Mouse (Mus musculus) forebrain, embryonic 13.5 days (tissue): Measurements from ENCODE around the gene Mospd2. TPM values are rescaled to one million over a fixed set of nuclear protein-coding genes. Genes with fewer than 3 reads are reported as not detected.

ENCODE experiments used
- ATAC-seq: fragments of 200-750 bp; cut with Nextera tagmentation; 2 replicates; pipeline ENCODE4 v1.8.0; 2017
- H3K27ac ChIP-seq: fragments of 300-500 bp; sonication (generic); 2 replicates; pipeline ENCODE4 v1.5.1; 2015; ENCODE audit warnings: inconsistent platforms, mild to moderate bottlenecking, moderate library complexity
- H3K27me3 ChIP-seq: fragments of 300-500 bp; sonication (generic); 2 replicates; pipeline ENCODE4 v1.6.1; 2015; ENCODE audit warnings: mild to moderate bottlenecking, inconsistent platforms
- H3K36me3 ChIP-seq: fragments of 300-500 bp; sonication (generic); 2 replicates; pipeline ENCODE4 v1.6.1; 2015; ENCODE audit warnings: mild to moderate bottlenecking, inconsistent platforms; ENCODE audit not compliant: poor library complexity, severe bottlenecking
- H3K4me1 ChIP-seq: fragments of 300-500 bp; sonication (generic); 2 replicates; pipeline ENCODE4 v1.6.1; 2015; ENCODE audit warnings: inconsistent platforms
- H3K4me2 ChIP-seq: fragments of 300-500 bp; sonication (generic); 2 replicates; pipeline ENCODE4 v1.6.1; 2015; ENCODE audit warnings: inconsistent platforms, mild to moderate bottlenecking, moderate library complexity
- H3K4me3 ChIP-seq: fragments of 300-500 bp; sonication (generic); 2 replicates; pipeline ENCODE4 v1.5.1; 2015; ENCODE audit warnings: mild to moderate bottlenecking, inconsistent platforms
- H3K9ac ChIP-seq: fragments of 300-500 bp; sonication (generic); 2 replicates; pipeline ENCODE4 v1.6.1; 2015; ENCODE audit warnings: mild to moderate bottlenecking, inconsistent platforms
- H3K9me3 ChIP-seq: fragments of 300-500 bp; sonication (generic); replicated peaks from 2 replicates; pipeline ENCODE4 v1.6.1; 2016; ENCODE audit warnings: inconsistent platforms
- WGBS: fragments of 180-500 bp; shearing (Covaris S2); methylation state at CpG from one replicate; pipeline ENCODE4 v1.1.7; 2015; 5-methylcytosine and 5-hydroxymethylcytosine counted together
- polyA plus RNA-seq: library from polyadenylated mRNA; unstranded; fragments of >200 nt; fragmentation: Nextera tagmentation; extraction: Ambion mirVana; gene quantifications from 2 replicates; pipeline ENCODE4 v1.2.1, GENCODE M21; 2015

Gene Mospd2
- polyA plus RNA-seq, 1 experiment from 2014 or later: 15.1 TPM

GRCm38 (mm10) chrX:164901847-164902246 lies 78.3 kb downstream of the Mospd2 start:
- H3K9me3 ChIP-seq: no peaks in the 10 kb centered on the region
- no peak overlapping the region for H3K4me2 ChIP-seq
- H3K4me3 ChIP-seq: no peak overlapping the region
- H3K27me3 ChIP-seq: no peaks in the 10 kb centered on the region
- no peaks in the 10 kb centered on the region for H3K36me3 ChIP-seq
- ATAC-seq: no peak
- H3K27ac ChIP-seq: no peak overlapping the region
- H3K4me1 ChIP-seq: no peaks in the 10 kb centered on the region
- H3K9ac ChIP-seq: no peak overlapping the region
- WGBS: 79% methylated on average over 2 of the region's 2 CpGs

GRCm38 (mm10) chrX:164899805-164900204 lies 80.4 kb downstream of the Mospd2 start:
- no peak for ATAC-seq
- WGBS: 81% methylated on average over 2 of the region's 2 CpGs
- H3K36me3 ChIP-seq: no peaks in the 10 kb centered on the region

GRCm38 (mm10) chrX:164886260-164886659 lies 93.9 kb downstream of the Mospd2 start:
- Histone ChIP-seq H3K4me3 (no peak overlapping the region), H3K4me2 (no peak overlapping the region), H3K9ac (no peak overlapping the region), H3K9me3 (no peaks in the 10 kb centered on the region), H3K4me1 (no peaks in the 10 kb centered on the region), H3K27ac (no peak overlapping the region), H3K27me3 (no peaks in the 10 kb centered on the region), H3K36me3 (no peaks in the 10 kb centered on the region)
- ATAC-seq: no peak
- WGBS: 81% methylated on average over 1 of the region's 1 CpGs

More at GRCm38 (mm10) chrX:164899805-164900204, 80.4 kb downstream of the Mospd2 start:
- Histone ChIP-seq H3K4me2 (no peak overlapping the region), H3K9me3 (no peaks in the 10 kb centered on the region), H3K27me3 (no peaks in the 10 kb centered on the region), H3K4me1 (no peaks in the 10 kb centered on the region), H3K9ac (no peak overlapping the region), H3K27ac (no peak overlapping the region), H3K4me3 (no peak overlapping the region)

Other genes starting within 250 kb of the Mospd2 start
- gene Fancb, start 217 bp upstream of the Mospd2 start, polyA plus RNA-seq: 7.2 and 7.7 TPM in 2 replicates
- not detected in 2 replicates for gene Gm17604, start 24.5 kb upstream of the Mospd2 start, polyA plus RNA-seq